Mouse (Mus musculus) embryonic facial prominence, embryonic 14.5 days (tissue): ENCODE measurements at regions not wholly inside any gene's neighbourhood (a gene's known extent, or its start where the extent isn't known, plus 50 kb on each side); places are given as distances from the start of the nearest gene placed in this dataset.

Experiments used
- ATAC-seq: fragments of 200-750 bp; cut with Nextera tagmentation; 2 replicates; pipeline ENCODE4 v1.8.0; 2017; ENCODE audit warnings: low read depth, moderate number of reproducible peaks, moderate TSS enrichment
- DNase-seq: peaks from one replicate; pipeline ENCODE4 v3.0.0-alpha.2; 2015; ENCODE audit warnings: low spot score
- H3K27ac ChIP-seq: fragments of 300-500 bp; sonication (generic); replicated peaks from 2 replicates; pipeline ENCODE4 v1.5.1; 2014; ENCODE audit warnings: low read depth, mild to moderate bottlenecking, low read length, moderate library complexity
- H3K27me3 ChIP-seq: fragments of 300-500 bp; sonication (generic); replicated peaks from 2 replicates; pipeline ENCODE4 v1.6.1; 2014; ENCODE audit warnings: low read length; ENCODE audit not compliant: control insufficient read depth, insufficient read depth
- H3K36me3 ChIP-seq: fragments of 300-500 bp; sonication (generic); 2 replicates; pipeline ENCODE4 v1.6.1; 2014; ENCODE audit warnings: low read length, mixed read lengths; ENCODE audit not compliant: control insufficient read depth, insufficient read depth
- H3K4me1 ChIP-seq: fragments of 300-500 bp; sonication (generic); 2 replicates; pipeline ENCODE4 v1.6.1; 2014; ENCODE audit warnings: antibody characterized with exemption, low read length; ENCODE audit not compliant: control insufficient read depth, insufficient read depth
- H3K4me2 ChIP-seq: fragments of 300-500 bp; sonication (generic); 2 replicates; pipeline ENCODE4 v1.6.1; 2014; ENCODE audit warnings: low read depth, mild to moderate bottlenecking, low read length, moderate library complexity, mixed read lengths
- H3K4me3 ChIP-seq: fragments of 300-500 bp; sonication (generic); 2 replicates; pipeline ENCODE4 v1.5.1; 2014; ENCODE audit warnings: low read depth, mild to moderate bottlenecking, low read length
- H3K9ac ChIP-seq: fragments of 300-500 bp; sonication (generic); 2 replicates; pipeline ENCODE4 v1.6.1; 2014; ENCODE audit warnings: low read depth, mild to moderate bottlenecking, low read length, moderate library complexity, mixed read lengths
- H3K9me3 ChIP-seq: fragments of 300-500 bp; sonication (generic); 2 replicates; pipeline ENCODE4 v1.6.1; 2016; ENCODE audit warnings: low read length; ENCODE audit not compliant: control insufficient read depth
- WGBS: fragments of 180-500 bp; shearing (Covaris S2); extraction: QIAGEN DNeasy Blood & Tissue Kit; methylation state at CpG from one replicate; pipeline ENCODE4 v1.1.7; 2014; 5-methylcytosine and 5-hydroxymethylcytosine counted together

- no peaks in the 10 kb centered on the region for H3K9me3 ChIP-seq
- no peak overlapping the region for H3K4me2 ChIP-seq
- H3K4me3 ChIP-seq = no peak overlapping the region
- H3K9ac ChIP-seq = no peak overlapping the region
- no peaks in the 10 kb centered on the region for H3K36me3 ChIP-seq
- WGBS = 67% methylated on average over 12 of the region's 12 CpGs
- no peak overlapping the region for H3K27ac ChIP-seq
- ATAC-seq (no peak), DNase-seq (no peak)
- no peaks in the 10 kb centered on the region for H3K27me3 ChIP-seq
- peaks cover 6% of the 10 kb centered on the region; the same call in 1 of the 2 replicates for H3K4me1 ChIP-seq
These were observed 92.4 kb upstream of the Hnrnpk start for GRCm38 (mm10) chr13:58495390-58496073.

- 52% methylated on average over 5 of the region's 5 CpGs for WGBS
- no peaks in the 10 kb centered on the region for H3K36me3 ChIP-seq
- no peak overlapping the region for H3K4me2 ChIP-seq
- no peak overlapping the region for H3K9ac ChIP-seq
- peaks cover 6% of the 10 kb centered on the region; the same call in 1 of the 2 replicates for H3K4me1 ChIP-seq
- no peak for ATAC-seq
- DNase-seq = peak; percentile 30
- H3K27ac ChIP-seq = no peak overlapping the region
- H3K27me3 ChIP-seq = no peaks in the 10 kb centered on the region
- no peaks in the 10 kb centered on the region for H3K9me3 ChIP-seq
- no peak overlapping the region for H3K4me3 ChIP-seq
These were observed 91.6 kb upstream of the Hnrnpk start for GRCm38 (mm10) chr13:58494726-58495125.

GRCm38 (mm10) chr13:58490829-58491228 lies 87.7 kb upstream of the Hnrnpk start:
- H3K27ac ChIP-seq = no peak overlapping the region
- H3K27me3 ChIP-seq = no peaks in the 10 kb centered on the region
- no peaks in the 10 kb centered on the region for H3K9me3 ChIP-seq
- ATAC-seq (no peak), DNase-seq (no peak)
- no peaks in the 10 kb centered on the region for H3K36me3 ChIP-seq
- peaks cover 4% of the 10 kb centered on the region; the same call in 1 of the 2 replicates for H3K4me1 ChIP-seq
- WGBS = 65% methylated on average over 8 of the region's 8 CpGs
- no peak overlapping the region for H3K9ac ChIP-seq
- H3K4me2 ChIP-seq = no peak overlapping the region
- H3K4me3 ChIP-seq = no peak overlapping the region

GRCm38 (mm10) chr13:58485011-58485410 lies 81.9 kb upstream of the Hnrnpk start:
- Histone ChIP-seq H3K4me3 (no peak overlapping the region), H3K27me3 (no peaks in the 10 kb centered on the region), H3K4me1 (no peaks in the 10 kb centered on the region), H3K4me2 (no peak overlapping the region), H3K36me3 (no peaks in the 10 kb centered on the region), H3K27ac (no peak overlapping the region), H3K9ac (no peak overlapping the region), H3K9me3 (no peaks in the 10 kb centered on the region)
- ATAC-seq (no peak), DNase-seq (no peak)
- WGBS = 59% methylated on average over 10 of the region's 10 CpGs

- Histone ChIP-seq H3K4me2 (no peak overlapping the region), H3K4me3 (no peak overlapping the region), H3K9ac (no peak overlapping the region), H3K27me3 (no peaks in the 10 kb centered on the region), H3K27ac (no peak overlapping the region), H3K9me3 (no peaks in the 10 kb centered on the region), H3K36me3 (no peaks in the 10 kb centered on the region), H3K4me1 (no peaks in the 10 kb centered on the region)
- DNase-seq (no peak), ATAC-seq (no peak)
- WGBS = 63% methylated on average over 9 of the region's 9 CpGs
These were observed 79.6 kb upstream of the Hnrnpk start for GRCm38 (mm10) chr13:58482701-58483100.

GRCm38 (mm10) chr13:58480928-58481598 lies 77.9 kb upstream of the Hnrnpk start:
- Histone ChIP-seq H3K9me3 (no peaks in the 10 kb centered on the region), H3K9ac (no peak overlapping the region), H3K4me3 (no peak overlapping the region), H3K36me3 (no peaks in the 10 kb centered on the region), H3K27ac (no peak overlapping the region), H3K4me1 (no peaks in the 10 kb centered on the region), H3K27me3 (no peaks in the 10 kb centered on the region), H3K4me2 (no peak overlapping the region)
- ATAC-seq = no peak
- DNase-seq = no peak
- 86% methylated on average over 10 of the region's 10 CpGs for WGBS

GRCm38 (mm10) chr13:58480388-58480927 lies 77.3 kb upstream of the Hnrnpk start:
- no peak overlapping the region for H3K4me3 ChIP-seq
- H3K36me3 ChIP-seq = no peaks in the 10 kb centered on the region
- no peaks in the 10 kb centered on the region for H3K9me3 ChIP-seq
- 81% methylated on average over 8 of the region's 8 CpGs for WGBS
- DNase-seq (no peak), ATAC-seq (no peak)
- H3K27me3 ChIP-seq = no peaks in the 10 kb centered on the region
- H3K4me1 ChIP-seq = no peaks in the 10 kb centered on the region
- no peak overlapping the region for H3K27ac ChIP-seq
- no peak overlapping the region for H3K9ac ChIP-seq
- H3K4me2 ChIP-seq = no peak overlapping the region

GRCm38 (mm10) chr13:58478438-58478837 lies 75.3 kb upstream of the Hnrnpk start:
- WGBS = 55% methylated on average over 5 of the region's 5 CpGs

More at GRCm38 (mm10) chr13:58478438-58478837, 75.3 kb upstream of the Hnrnpk start:
- no peak overlapping the region for H3K4me3 ChIP-seq
- ATAC-seq (peak; percentile 60; the same call in 1 of the 2 replicates), DNase-seq (peak; percentile 61)
- no peak overlapping the region for H3K27ac ChIP-seq
- H3K27me3 ChIP-seq = 0 out of 2 replicates have a peak, but pooled peaks cover under 1% of the 10 kb centered on the region
- H3K36me3 ChIP-seq = no peaks in the 10 kb centered on the region
- H3K4me1 ChIP-seq = no peaks in the 10 kb centered on the region
- no peaks in the 10 kb centered on the region for H3K9me3 ChIP-seq
- no peak overlapping the region for H3K4me2 ChIP-seq
- no peak overlapping the region for H3K9ac ChIP-seq
